Mouse (Mus musculus) intestine, postnatal 0 days (tissue): ENCODE data around the gene Gm20538. TPM values are rescaled to one million over a fixed set of nuclear protein-coding genes. Genes with fewer than 3 reads are reported as not detected.

Source experiments
- ATAC-seq: fragments of 200-750 bp; cut with Nextera tagmentation; 2 replicates; pipeline ENCODE4 v1.8.0; 2017; ENCODE audit warnings: mild to moderate bottlenecking, moderate TSS enrichment, moderate library complexity
- H3K27ac ChIP-seq: fragments of 300-500 bp; sonication (generic); 2 replicates; pipeline ENCODE4 v1.5.1; 2014; ENCODE audit warnings: mild to moderate bottlenecking, low read depth, low read length, moderate library complexity
- H3K27me3 ChIP-seq: fragments of 300-500 bp; sonication (generic); replicated peaks from 2 replicates; pipeline ENCODE4 v1.6.1; 2014; ENCODE audit warnings: low read length, mixed read lengths; ENCODE audit not compliant: control insufficient read depth, insufficient read depth
- H3K36me3 ChIP-seq: fragments of 300-500 bp; sonication (generic); 2 replicates; pipeline ENCODE4 v1.6.1; 2014; ENCODE audit warnings: mild to moderate bottlenecking, moderate library complexity; ENCODE audit not compliant: control insufficient read depth, insufficient read depth
- H3K4me1 ChIP-seq: fragments of 300-500 bp; sonication (generic); replicated peaks from 2 replicates; pipeline ENCODE4 v1.6.1; 2014; ENCODE audit warnings: antibody characterized with exemption, low read length, mixed read lengths; ENCODE audit not compliant: control insufficient read depth, insufficient read depth
- H3K4me2 ChIP-seq: fragments of 300-500 bp; sonication (generic); replicated peaks from 2 replicates; pipeline ENCODE4 v1.6.1; 2014; ENCODE audit warnings: low read depth, mild to moderate bottlenecking, moderate library complexity
- H3K4me3 ChIP-seq: fragments of 300-500 bp; sonication (generic); 2 replicates; pipeline ENCODE4 v1.5.1; 2014; ENCODE audit warnings: low read depth, low read length
- H3K9ac ChIP-seq: fragments of 300-500 bp; sonication (generic); 2 replicates; pipeline ENCODE4 v1.6.1; 2014; ENCODE audit warnings: mild to moderate bottlenecking, low read depth, low read length
- H3K9me3 ChIP-seq: fragments of 300-500 bp; sonication (generic); 2 replicates; pipeline ENCODE4 v1.6.1; 2016; ENCODE audit warnings: mixed run types; ENCODE audit not compliant: control insufficient read depth
- CTCF ChIP-seq: sonication (generic); IDR thresholded peaks from 2 replicates; pipeline ENCODE4 v1.5.1; 2016; ENCODE audit warnings: low read depth, mild to moderate bottlenecking, control low read depth, antibody characterized with exemption, moderate library complexity
- WGBS: fragments of 180-500 bp; shearing (Covaris S2); extraction: QIAGEN DNeasy Blood & Tissue Kit; methylation state at CpG from one replicate; pipeline ENCODE4 v1.1.7; 2014; 5-methylcytosine and 5-hydroxymethylcytosine counted together
- polyA plus RNA-seq: library from polyadenylated mRNA; unstranded; fragments of >200 nt; fragmentation: Nextera tagmentation; extraction: Ambion mirVana; gene quantifications from 2 replicates; pipeline ENCODE4 v1.2.1, GENCODE M21; 2015

Gene Gm20538
- polyA plus RNA-seq, 1 experiment from 2014 or later = not detected

DNA sequence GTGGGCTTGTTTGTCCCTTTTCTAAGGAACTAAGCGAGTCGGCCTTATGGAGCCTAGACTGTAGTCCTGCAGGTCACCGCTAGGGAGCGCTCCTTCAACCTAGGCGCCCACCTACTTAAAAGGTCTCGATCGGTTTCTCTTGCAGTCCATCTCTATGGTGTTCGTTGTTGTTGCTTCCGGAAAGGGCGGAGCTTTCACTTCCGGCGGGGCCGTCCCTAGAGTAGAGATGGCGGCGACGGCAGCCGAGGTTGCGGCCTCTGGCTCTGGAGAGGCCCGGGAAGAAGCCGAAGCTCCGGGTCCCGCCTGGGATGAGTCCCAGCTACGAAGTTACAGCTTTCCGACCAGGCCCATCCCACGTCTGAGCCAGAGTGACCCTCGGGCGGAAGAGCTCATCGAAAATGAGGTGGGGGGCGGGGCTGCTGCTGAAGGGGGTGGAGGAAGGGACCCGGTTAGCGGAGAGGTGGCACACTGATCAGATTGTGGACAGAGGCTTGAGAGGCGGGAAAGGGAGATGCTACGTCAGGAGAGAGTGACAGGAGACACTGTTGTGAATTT is 10.1 kb upstream of the Gm20538 start, which contains the start of gene Hif1an:
TSS of gene Hif1an (plus strand) at position 199 of the 555 bp plus-strand sequence.
- Histone ChIP-seq H3K4me3 (peak within 1 kb of the TSS; percentile 89), H3K9ac (peak within 1 kb of the TSS; percentile 61), H3K27ac (no peak within 1 kb of the TSS), H3K36me3 (peaks cover 25% of the 10 kb centered on the region), H3K4me2 (peak within 1 kb of the TSS; percentile 74), H3K9me3 (no peaks in the 10 kb centered on the region), H3K4me1 (0 out of 2 replicates have a peak, but pooled peaks cover 9% of the 10 kb centered on the region), H3K27me3 (no peaks in the 10 kb centered on the region)
- under 1% methylated on average over 33 of the region's 33 CpGs for WGBS
- peak; percentile 96 for TF ChIP-seq CTCF
- peak; percentile 95 for ATAC-seq

- Histone ChIP-seq H3K4me3 (peak within 1 kb of the TSS; percentile 76), H3K4me1 (no peaks in the 10 kb centered on the region), H3K27me3 (no peaks in the 10 kb centered on the region), H3K36me3 (peaks cover 27% of the 10 kb centered on the region), H3K9me3 (no peaks in the 10 kb centered on the region), H3K27ac (peak within 1 kb of the TSS; percentile 43), H3K4me2 (peak within 1 kb of the TSS; percentile 79), H3K9ac (peak within 1 kb of the TSS; percentile 92)
- peak; percentile 88 for ATAC-seq
- no peak for TF ChIP-seq CTCF
- WGBS = under 1% methylated on average over 50 of the region's 50 CpGs
Measured at GRCm38 (mm10) chr19:44554861-44555590, 2.4 kb upstream of the Gm20538 start, which contains the start of gene Ndufb8. TSS of gene Ndufb8 (minus strand) at chr19:44555440.

GRCm38 (mm10) chr19:44554490-44554860 is 1.8 kb upstream of the Gm20538 start:
- Histone ChIP-seq H3K9ac (peak overlapping the region; percentile 92), H3K4me3 (peak overlapping the region; percentile 76), H3K27ac (peak overlapping the region; percentile 43; the same call in 1 of the 2 replicates), H3K9me3 (no peaks in the 10 kb centered on the region), H3K4me1 (no peaks in the 10 kb centered on the region), H3K36me3 (peaks cover 32% of the 10 kb centered on the region), H3K27me3 (no peaks in the 10 kb centered on the region), H3K4me2 (peak overlapping the region; percentile 79)
- peak; percentile 17; the same call in 1 of the 2 replicates for ATAC-seq
- WGBS = 2% methylated on average over 8 of the region's 8 CpGs
- no peak for TF ChIP-seq CTCF

- TF ChIP-seq CTCF = no peak
- Histone ChIP-seq H3K4me2 (no peak overlapping the region), H3K4me1 (no peaks in the 10 kb centered on the region), H3K36me3 (peaks cover 43% of the 10 kb centered on the region), H3K27ac (no peak overlapping the region), H3K27me3 (no peaks in the 10 kb centered on the region), H3K9me3 (no peaks in the 10 kb centered on the region), H3K9ac (no peak overlapping the region), H3K4me3 (no peak overlapping the region)
- 91% methylated on average over 4 of the region's 4 CpGs for WGBS
- ATAC-seq = no peak
Measured at GRCm38 (mm10) chr19:44553286-44553685, 655 bp upstream of the Gm20538 start.

DNA sequence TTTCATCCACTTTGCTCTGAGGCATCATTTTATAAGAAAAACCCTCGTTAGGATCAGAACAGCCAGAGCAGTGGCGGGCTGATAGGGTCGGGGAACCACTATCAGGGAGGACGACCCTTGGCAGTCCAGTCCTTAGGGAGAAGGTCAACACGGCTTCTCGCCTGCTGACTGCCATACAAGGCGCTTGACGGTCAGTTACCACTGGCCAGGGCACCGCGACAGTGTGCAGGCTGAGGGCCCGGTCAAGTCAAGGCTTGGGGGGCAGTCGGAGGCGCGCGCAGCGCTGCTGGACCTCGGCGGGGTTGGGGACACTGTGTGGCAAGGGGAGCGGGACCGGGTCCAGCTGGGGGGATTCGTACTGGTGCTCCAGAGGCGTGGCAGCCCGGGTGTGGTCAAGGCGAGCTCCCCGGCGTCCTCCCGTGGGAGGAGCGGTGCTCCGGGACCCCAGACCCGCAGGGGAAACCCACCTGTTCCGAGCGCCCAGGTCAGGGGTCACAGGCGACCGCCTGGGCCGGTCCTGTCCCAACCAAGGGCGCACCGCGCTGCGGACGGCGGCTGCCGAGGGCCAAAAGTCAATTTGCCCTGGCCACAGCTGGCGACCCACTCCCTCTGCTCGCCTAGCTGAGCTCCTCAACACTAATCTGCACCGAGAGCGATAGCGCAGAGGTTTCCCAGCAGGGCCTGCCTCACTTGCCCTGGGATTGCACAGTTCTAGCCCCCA is 7.2 kb downstream of the Gm20538 start, which contains the start of gene Sec31b:
TSS of gene Sec31b (minus strand) at position 544 of the 721 bp plus-strand sequence.
- Histone ChIP-seq H3K4me2 (peak within 1 kb of the TSS; percentile 85), H3K4me1 (peaks cover 7% of the 10 kb centered on the region; the same call in 1 of the 2 replicates), H3K4me3 (peak within 1 kb of the TSS; percentile 43), H3K9me3 (peaks cover 5% of the 10 kb centered on the region; the same call in 1 of the 2 replicates), H3K27ac (no peak within 1 kb of the TSS), H3K36me3 (peaks cover 26% of the 10 kb centered on the region), H3K9ac (0 out of 2 replicates have a peak within 1 kb of the TSS, but pooled peaks have one; percentile 40), H3K27me3 (no peaks in the 10 kb centered on the region; the same call in 1 of the 2 replicates)
- 2% methylated on average over 47 of the region's 47 CpGs for WGBS
- peak; percentile 37 for ATAC-seq
- no peak for TF ChIP-seq CTCF

GRCm38 (mm10) chr19:44544775-44545174 is 7.9 kb downstream of the Gm20538 start:
- WGBS = 4% methylated on average over 13 of the region's 13 CpGs
- Histone ChIP-seq H3K9ac (0 out of 2 replicates have a peak overlapping the region, but pooled peaks have one; percentile 22), H3K36me3 (peaks cover 19% of the 10 kb centered on the region), H3K9me3 (peaks cover 9% of the 10 kb centered on the region; the same call in 1 of the 2 replicates), H3K27me3 (no peaks in the 10 kb centered on the region; the same call in 1 of the 2 replicates), H3K27ac (no peak overlapping the region), H3K4me1 (peaks cover 7% of the 10 kb centered on the region; the same call in 1 of the 2 replicates), H3K4me3 (peak overlapping the region; percentile 43), H3K4me2 (peak overlapping the region; percentile 85)
- peak; percentile 82 for TF ChIP-seq CTCF
- ATAC-seq = no peak
